Mouse (Mus musculus) layer of hippocampus, adult 2 months (tissue): ENCODE measurements around the gene Odaph. TPM values are rescaled to one million over a fixed set of nuclear protein-coding genes. Genes with fewer than 3 reads are reported as not detected.

Source experiments
- DNase-seq, 2 experiments: peaks; one replicate each; pipeline ENCODE4 v3.0.0; 2022; ENCODE audit warnings: low spot score in 2 of 2
- H3K27ac ChIP-seq: fragments of 200-600 bp; 2 replicates; pipeline ENCODE4 v1.8.1; 2022
- H3K4me3 ChIP-seq: fragments of 200-600 bp; 2 replicates; pipeline ENCODE4 v1.8.1; 2022; ENCODE audit warnings: mild to moderate bottlenecking
- CTCF ChIP-seq: fragments of 200-600 bp; conservative IDR thresholded peaks from 2 replicates; pipeline ENCODE4 v1.8.1; 2022; ENCODE audit warnings: antibody characterized with exemption, mild to moderate bottlenecking, moderate library complexity
- total RNA-seq, 2 experiments: library from RNA; stranded (reverse); gene quantifications; 2 replicates each; pipeline ENCODE4 v1.2.3; 2021

Gene Odaph
- total RNA-seq, 2 experiments from 2014 or later: not detected

DNA sequence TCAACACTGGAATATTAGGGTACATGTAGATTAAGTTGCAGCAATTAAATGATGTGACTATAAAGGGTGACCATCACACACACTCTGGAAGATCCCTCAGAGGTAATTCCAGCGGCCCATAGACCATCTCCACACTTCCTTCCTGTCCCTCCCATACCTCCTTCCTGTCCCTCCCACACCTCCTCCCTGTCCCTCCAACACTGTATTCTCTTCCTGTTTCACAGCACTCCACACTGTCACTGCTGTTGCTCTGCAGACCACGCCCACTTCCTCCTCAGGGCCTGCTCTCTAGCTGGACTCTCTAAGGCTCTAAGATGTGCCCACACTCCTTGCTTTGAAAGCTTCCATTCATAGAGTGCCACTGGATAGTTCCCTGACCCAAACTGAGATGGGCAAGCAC lies 13.5 kb downstream of the Odaph start:
- DNase-seq: no peak
- no peak for TF ChIP-seq CTCF
- no peak overlapping the region for H3K4me3 ChIP-seq
- H3K27ac ChIP-seq: no peak overlapping the region

DNA sequence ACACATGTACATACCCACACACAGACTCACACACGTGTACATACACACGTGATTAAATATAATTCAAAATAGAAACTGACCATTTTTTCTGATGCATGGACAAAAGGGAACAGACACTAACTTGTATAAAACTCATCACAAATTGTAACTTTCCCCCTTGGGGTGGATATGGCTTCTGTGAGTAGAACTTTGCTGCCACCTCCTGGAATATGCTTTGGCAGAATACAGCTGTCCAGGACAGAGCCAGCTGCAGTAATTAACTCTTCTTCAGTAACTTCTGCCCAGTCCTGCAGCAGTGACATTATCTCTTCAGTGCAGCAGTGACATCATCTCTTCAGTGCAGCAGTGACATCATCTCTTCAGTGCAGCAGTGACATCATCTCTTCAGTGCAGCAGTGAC lies 15.7 kb downstream of the Odaph start:
- DNase-seq: peak in 1 of 2 experiments; percentile 13
- no peak overlapping the region for H3K27ac ChIP-seq
- TF ChIP-seq CTCF: peak; percentile 75
- no peak overlapping the region for H3K4me3 ChIP-seq

DNA sequence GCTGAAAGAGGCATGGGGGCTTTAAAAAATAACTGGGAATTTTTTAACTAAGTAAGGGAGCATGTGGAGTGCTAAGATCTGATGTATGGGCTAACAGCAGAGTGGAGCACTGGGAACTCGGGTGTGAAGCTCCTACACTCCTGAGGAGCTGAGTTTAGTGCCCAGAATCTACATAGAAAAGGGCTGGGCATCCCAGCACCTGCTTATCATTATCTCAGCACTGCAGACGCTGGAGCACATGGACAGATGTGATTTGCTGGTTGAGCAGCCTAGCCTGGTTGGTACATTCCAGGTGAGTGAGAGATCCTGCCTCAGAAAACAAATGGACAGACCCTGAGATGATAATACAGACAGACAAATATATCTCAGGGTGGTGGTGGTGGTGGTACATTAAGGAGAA lies 22.6 kb downstream of the Odaph start:
- H3K4me3 ChIP-seq: no peak overlapping the region
- H3K27ac ChIP-seq: no peak overlapping the region
- no peak for TF ChIP-seq CTCF
- no peak for DNase-seq

DNA sequence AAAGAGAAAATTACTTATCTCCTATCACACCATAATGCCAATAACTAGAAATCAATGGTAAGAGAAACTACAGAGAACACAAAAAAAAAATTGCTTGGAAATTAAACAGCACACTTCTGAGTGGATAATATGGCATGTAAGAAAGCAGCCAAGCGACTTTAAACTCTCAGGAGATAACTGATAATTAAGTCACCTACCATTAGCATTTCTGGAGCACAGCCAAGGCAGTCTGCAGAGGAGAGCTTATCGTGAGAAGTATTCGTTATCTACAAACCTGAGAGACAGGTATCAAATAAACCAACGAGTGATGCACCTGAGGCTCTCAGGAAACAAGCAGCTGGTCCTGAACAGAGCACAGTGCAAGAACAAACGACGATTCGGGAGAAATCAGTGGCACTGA lies 24.5 kb downstream of the Odaph start:
- TF ChIP-seq CTCF: no peak
- no peak for DNase-seq
- H3K27ac ChIP-seq: no peak overlapping the region
- no peak overlapping the region for H3K4me3 ChIP-seq

DNA sequence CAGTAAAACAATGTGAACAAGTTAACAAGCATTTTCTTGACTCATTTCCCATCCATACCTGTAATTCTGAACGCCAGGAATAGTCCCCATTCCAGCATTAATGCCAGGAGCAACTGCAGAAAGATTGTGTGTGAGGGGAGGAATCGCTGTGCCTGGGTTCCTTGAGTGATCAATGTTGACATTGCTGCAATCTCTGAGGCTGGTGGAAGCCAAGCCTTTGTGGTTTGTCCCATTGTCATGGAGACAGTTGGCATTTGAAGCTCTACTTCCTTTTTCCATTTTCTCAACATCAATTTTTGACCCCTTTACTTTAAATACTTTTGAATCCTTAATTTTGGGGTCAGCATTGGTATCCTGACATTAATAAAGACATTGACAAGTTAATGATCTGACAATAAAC lies 32.7 kb downstream of the Odaph start:
- no peak for DNase-seq
- Histone ChIP-seq H3K27ac (no peak overlapping the region), H3K4me3 (no peak overlapping the region)
- no peak for TF ChIP-seq CTCF

DNA sequence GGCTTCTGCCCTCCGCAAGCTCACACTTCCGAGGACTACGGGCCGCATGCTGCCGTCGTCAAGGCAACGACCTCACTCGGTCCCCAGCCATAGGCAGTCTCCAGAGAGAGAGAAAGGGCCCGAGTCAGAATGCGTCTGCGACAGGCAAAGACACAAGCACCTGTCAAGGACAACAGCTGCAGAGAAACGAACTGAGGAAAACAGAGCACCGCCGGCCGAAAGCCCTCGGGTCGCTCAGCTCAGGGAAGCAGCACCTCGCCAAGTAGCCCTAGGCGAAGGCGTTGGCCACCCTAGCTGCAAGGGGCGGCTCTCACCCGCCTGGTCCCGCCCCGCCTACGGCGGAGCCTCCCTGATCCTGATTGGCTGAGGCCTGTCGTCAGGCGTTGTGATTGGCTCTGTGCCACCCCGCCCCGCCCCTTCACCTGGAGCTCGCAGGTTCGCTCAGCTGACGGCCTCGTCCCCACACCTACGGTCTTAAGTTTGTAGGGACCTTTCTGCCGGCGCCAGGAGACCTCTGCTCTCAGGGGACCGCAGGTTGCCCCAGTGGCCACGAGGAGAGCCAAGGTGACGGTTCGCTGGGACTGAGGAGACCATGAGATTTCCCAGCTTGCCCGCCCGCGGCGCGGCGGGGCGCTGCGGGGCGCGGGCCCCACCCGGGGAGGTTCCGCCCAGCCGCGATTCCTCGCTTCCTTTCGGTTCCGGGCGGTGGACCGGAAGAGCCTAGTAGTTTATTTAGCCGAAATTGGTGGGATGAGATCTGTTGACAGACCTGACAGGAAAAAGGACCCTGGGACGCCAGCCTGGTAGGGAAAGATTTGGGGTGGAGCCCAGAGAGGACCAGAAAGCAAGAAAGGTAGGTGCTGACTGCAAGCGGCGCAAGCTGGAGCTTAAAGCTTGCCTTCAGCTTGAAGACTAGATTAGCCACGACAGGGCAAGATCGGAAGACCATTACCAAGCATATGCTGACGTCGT lies 55.4 kb downstream of the Odaph start:
- Histone ChIP-seq H3K4me3 (peak overlapping the region; percentile 79), H3K27ac (peak overlapping the region; percentile 90)
- no peak; the same call in 1 of the 2 replicates for TF ChIP-seq CTCF
- DNase-seq: peak; percentile 96

DNA sequence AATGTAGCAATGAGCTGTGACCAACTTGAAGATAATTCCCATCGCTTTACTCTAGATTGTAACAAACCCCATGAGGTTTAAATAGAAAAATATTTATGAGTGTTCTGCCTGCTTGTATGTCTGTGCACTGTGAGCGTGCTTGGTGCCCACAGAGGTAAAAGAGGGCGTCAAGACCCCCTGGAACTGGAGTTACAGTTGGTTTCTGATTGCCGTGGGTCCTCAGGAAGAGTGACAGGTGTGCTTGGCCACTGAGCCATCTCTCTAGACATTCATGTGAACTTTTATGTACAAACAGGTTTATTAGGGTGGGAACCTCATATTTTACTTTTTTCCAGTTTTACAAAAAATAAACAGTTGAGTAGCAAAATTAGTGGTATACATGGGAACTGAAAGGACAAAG lies 56.5 kb downstream of the Odaph start, which contains the start of gene Cdkl2:
Gene Cdkl2, minus strand, starts transcription at position 101 of the 400 bp plus-strand sequence.
- Histone ChIP-seq H3K4me3 (peak within 1 kb of the TSS; percentile 79), H3K27ac (peak within 1 kb of the TSS; percentile 90)
- no peak for TF ChIP-seq CTCF
- no peak for DNase-seq

Other genes with a start within 250 kb of the Odaph start
- 10 to 100 TPM; 46.9 to 51.7 TPM for gene Rchy1, start 24.4 kb upstream of the Odaph start, total RNA-seq
- gene Cdkl2, start 56.4 kb downstream of the Odaph start, total RNA-seq: 10 to 100 TPM; 36.2 to 38.0 TPM
- gene G3bp2, start 96.2 kb downstream of the Odaph start, total RNA-seq: 100 to 1,000 TPM; 233 to 246 TPM
- 10 to 100 TPM; 76.7 to 79.6 TPM for gene Uso1, start 150.5 kb downstream of the Odaph start, total RNA-seq
- gene U90926, start 227.9 kb downstream of the Odaph start, total RNA-seq: not detected